Mouse (Mus musculus): ENCODE data around the gene Slx1b. TPM values are rescaled to one million over a fixed set of nuclear protein-coding genes. Genes with fewer than 3 reads are reported as not detected.
"Not testable (repeated sequence)": the region's sequence is repeated elsewhere in the genome, so short reads cannot be mapped to it uniquely, and the experiment has no call there.

Slx1b gene
- polyA plus RNA-seq, 1 experiment from 2014 or later = 18.0 TPM

DNA sequence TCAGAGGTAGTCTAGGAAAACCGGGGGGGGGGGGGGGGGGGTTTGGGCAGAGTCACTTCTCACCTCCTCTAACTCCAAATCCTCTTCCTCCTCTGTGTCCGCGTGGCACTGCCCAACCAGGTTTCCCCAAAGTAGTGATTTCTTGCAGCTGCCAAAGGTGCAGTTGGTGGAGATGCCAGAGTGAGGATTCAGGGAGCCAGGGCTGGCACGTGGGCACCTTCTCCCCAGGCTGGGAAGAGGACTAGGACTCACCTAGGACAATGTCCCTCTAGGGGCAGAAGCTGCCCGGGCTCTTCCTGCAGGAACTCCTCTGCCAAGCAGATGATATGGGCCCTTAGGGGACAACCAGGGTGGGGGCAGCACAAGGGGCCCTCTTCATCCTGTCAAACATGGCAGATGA, 3.9 kb downstream of the Slx1b start:
- Histone ChIP-seq H3K27ac (replicated peaks) (no peak overlapping the region), H3K36me3 (peaks cover 22% of the 10 kb centered on the region), H3K4me2 (replicated peaks) (no peak overlapping the region), H3K4me3 (no peak overlapping the region), H3K9me3 (no peaks in the 10 kb centered on the region), H3K4me1 (peaks cover 20% of the 10 kb centered on the region), H3K27me3 (no peaks in the 10 kb centered on the region), H3K9ac (replicated peaks) (no peak overlapping the region)
- WGBS = 83% methylated on average over 5 of the region's 5 CpGs
- ATAC-seq (replicated peaks) = no peak

DNA sequence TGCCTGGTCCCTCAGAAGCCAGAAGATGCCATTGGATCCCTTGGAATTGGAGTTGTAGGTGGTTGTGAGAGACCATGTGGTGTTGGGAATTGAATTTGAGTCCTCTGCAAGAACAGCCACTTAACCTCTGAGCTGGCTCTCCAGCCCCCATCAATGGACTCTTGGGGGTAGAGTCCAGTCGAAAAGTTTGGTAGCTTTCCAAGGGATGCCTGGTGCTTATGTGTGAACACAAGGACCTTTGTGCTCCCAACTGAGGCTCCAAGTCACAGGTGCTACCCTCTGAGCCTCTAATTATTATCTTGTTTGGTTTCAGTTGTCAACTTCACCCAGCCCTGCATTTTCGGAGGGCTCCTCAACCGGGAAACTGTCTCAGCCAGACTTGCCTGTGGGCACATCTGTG, 4.8 kb downstream of the Slx1b start:
- no peak overlapping the region for H3K27ac ChIP-seq (replicated peaks)
- H3K9ac ChIP-seq (replicated peaks) = no peak overlapping the region
- WGBS = 89% methylated on average over 3 of the region's 3 CpGs
- peaks cover 16% of the 10 kb centered on the region for H3K4me1 ChIP-seq
- H3K36me3 ChIP-seq = peaks cover 22% of the 10 kb centered on the region
- H3K9me3 ChIP-seq = no peaks in the 10 kb centered on the region
- H3K4me3 ChIP-seq = no peak overlapping the region
- H3K27me3 ChIP-seq = no peaks in the 10 kb centered on the region
- no peak overlapping the region for H3K4me2 ChIP-seq (replicated peaks)
- ATAC-seq (replicated peaks) = no peak

DNA sequence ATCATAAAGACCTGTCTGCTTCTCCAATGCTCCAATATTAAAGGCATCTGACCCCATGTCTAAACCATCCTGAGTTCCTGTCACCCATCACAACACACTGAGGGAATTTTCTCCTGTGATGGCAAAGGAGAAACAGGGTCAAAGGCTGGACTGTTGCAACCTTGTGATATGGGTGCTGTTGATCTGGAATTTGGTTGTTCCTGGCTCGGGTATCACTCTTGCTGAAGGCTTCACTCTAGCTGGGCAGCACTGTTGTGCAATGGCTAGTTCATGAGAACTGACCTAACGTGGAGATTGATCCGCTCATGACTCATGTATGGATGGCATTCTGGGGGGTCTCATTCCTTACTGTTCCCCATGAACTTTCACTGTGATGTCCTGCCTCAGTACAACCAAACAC, 6.6 kb downstream of the Slx1b start:
- no peak overlapping the region for H3K27ac ChIP-seq (replicated peaks)
- no peaks in the 10 kb centered on the region for H3K9me3 ChIP-seq
- H3K36me3 ChIP-seq = peaks cover 22% of the 10 kb centered on the region
- no peak overlapping the region for H3K4me2 ChIP-seq (replicated peaks)
- 87% methylated on average over 3 of the region's 3 CpGs for WGBS
- no peak for ATAC-seq (replicated peaks)
- no peaks in the 10 kb centered on the region for H3K27me3 ChIP-seq
- H3K9ac ChIP-seq (replicated peaks) = no peak overlapping the region
- H3K4me3 ChIP-seq = no peak overlapping the region
- H3K4me1 ChIP-seq = peaks cover 9% of the 10 kb centered on the region

DNA sequence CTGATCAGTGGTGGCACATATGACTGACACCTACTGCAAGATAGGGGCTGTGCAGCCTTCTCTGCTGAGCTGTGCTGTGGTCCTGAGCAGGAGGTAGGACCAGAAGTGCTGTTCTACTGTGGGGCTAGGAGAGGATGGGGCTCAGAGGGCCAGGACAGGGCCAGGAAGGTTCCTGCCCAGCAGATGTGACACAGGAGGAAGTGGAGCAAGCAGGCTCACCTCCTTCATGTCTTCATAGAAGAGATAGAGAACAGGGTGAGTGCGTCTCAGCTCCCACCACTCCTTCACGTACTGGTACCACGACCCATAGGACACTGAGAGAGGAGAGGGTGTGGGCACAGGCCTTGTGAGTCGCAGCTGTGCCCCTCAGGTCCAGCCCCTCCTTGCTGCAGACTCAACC, 7.4 kb downstream of the Slx1b start:
- not testable (repeated sequence) for H3K4me3 ChIP-seq; H3K9me3 ChIP-seq; H3K27ac ChIP-seq (replicated peaks); H3K4me1 ChIP-seq; H3K4me2 ChIP-seq (replicated peaks); H3K9ac ChIP-seq (replicated peaks); H3K27me3 ChIP-seq; ATAC-seq (replicated peaks)
- H3K36me3 ChIP-seq = peaks cover 22% of the 10 kb centered on the region
- WGBS = 80% methylated on average over 4 of the region's 4 CpGs

DNA sequence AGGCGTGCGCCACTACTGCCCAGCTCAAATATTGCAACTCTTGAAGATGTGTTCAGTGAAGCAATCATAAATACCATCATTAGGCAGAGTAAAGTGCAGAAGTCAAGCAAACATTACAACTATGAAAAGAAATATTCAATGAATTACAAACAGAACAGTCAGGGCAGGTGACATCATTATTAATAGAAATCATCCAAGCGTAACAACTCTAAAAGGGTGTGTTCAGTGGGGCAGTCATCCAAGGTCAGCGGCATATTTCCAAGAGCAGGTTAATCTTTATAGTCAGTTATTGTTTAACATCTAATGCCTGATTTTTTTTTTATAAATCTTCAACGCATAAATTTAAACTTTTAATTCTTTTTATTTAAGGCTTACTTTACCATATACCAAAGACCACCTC, 14.4 kb downstream of the Slx1b start:
- WGBS = 92% methylated on average over 5 of the region's 5 CpGs
- Histone ChIP-seq H3K27ac (replicated peaks) (no peak overlapping the region), H3K27me3 (no peaks in the 10 kb centered on the region), H3K9ac (replicated peaks) (no peak overlapping the region), H3K36me3 (no peaks in the 10 kb centered on the region), H3K4me3 (no peak overlapping the region), H3K4me2 (replicated peaks) (no peak overlapping the region), H3K4me1 (no peaks in the 10 kb centered on the region), H3K9me3 (no peaks in the 10 kb centered on the region)
- no peak for ATAC-seq (replicated peaks)

DNA sequence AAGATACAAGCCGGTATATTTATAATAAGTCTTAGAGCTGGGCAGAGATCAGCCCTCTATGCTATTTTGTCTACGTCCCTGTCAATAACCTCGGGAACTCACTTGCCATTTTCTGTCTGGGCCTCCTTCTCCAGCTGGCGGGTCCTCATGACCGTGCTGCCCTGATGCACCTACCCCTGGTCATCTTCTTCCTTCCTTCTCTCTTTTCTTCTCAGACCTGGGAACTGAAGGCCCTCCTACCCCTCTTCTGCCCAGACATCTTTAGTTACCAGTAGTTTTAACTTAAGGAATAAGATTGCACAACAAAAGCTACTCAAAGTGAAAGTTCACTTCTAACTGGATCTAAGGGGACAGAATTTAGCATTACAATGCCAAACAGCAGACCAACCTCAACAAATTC, 15.9 kb downstream of the Slx1b start:
- Histone ChIP-seq H3K4me3 (no peak overlapping the region), H3K36me3 (no peaks in the 10 kb centered on the region; the same call in 1 of the 2 replicates), H3K4me2 (replicated peaks) (no peak overlapping the region), H3K27ac (replicated peaks) (no peak overlapping the region), H3K9ac (replicated peaks) (no peak overlapping the region), H3K27me3 (no peaks in the 10 kb centered on the region), H3K4me1 (no peaks in the 10 kb centered on the region), H3K9me3 (no peaks in the 10 kb centered on the region)
- 90% methylated on average over 5 of the region's 5 CpGs for WGBS
- no peak for ATAC-seq (replicated peaks)

DNA sequence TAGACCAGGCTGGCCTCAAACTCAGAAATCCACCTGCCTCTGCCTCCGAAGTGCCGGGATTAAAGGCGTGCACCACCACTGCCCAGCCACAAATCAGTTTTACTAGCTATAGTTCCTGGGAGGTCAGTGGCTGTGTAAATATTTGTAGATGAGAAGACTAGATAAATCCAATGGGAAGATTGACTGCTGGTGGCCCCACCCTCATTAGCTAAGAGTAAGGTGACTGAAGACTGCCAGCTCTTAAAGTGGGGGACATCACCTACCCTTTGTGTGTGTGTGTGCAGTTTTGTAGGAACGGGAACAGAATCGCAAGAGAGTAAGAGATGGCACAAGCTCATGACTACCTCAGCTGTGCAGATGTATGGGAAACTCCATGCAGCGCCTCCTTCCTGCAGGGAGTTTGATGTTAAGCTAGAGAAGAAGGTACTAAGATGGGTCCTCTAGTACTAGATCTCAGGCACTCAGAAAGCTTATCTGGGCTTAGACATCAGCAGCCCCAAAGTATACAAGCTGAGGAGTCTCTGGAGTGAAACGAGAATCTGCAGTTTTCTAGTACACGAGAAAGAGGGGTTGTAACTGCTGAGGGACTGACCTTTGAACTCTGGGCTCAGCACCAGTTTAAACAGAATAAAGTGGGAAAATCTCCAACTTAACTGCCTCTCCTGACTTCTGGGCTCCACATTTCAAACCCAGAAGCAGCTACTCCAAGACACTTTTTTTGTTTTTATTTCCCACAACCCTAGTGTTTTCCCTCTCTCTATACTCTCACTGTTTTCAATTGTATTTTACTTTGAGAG, 16.8 kb downstream of the Slx1b start:
- Histone ChIP-seq H3K9me3 (no peaks in the 10 kb centered on the region), H3K4me1 (no peaks in the 10 kb centered on the region), H3K36me3 (no peaks in the 10 kb centered on the region; the same call in 1 of the 2 replicates), H3K27me3 (no peaks in the 10 kb centered on the region), H3K4me3 (no peak overlapping the region), H3K4me2 (replicated peaks) (no peak overlapping the region), H3K27ac (replicated peaks) (no peak overlapping the region), H3K9ac (replicated peaks) (no peak overlapping the region)
- 90% methylated on average over 8 of the region's 8 CpGs for WGBS
- no peak for ATAC-seq (replicated peaks)

DNA sequence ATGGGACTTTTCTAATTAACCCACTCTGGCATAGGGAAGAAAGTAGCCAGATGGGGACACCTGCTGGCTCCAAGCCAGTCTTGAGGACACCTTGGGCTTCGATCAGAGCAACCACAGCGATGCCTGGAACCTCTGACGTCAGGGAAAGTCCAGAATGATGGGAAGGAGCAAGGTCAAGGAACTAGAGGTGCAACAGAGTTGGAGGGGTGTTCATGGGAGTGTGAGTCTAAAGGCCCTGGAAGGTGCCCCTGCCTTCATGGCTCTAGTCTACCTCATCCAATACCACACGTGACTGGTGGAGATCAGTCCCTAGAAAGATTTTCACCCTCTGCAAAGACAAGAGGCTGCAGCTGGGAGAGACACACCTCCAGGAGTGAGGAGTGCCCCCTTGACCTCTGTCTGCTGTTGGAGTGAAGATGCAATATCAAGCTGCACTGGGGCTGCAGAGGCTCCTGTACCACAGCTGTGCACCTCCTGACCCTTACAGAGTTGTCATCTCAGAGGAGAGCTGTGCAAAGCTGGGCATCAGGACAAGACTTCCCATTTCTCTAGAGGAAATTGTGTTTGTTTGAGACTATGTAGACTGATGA, 18.9 kb downstream of the Slx1b start:
- Histone ChIP-seq H3K27me3 (no peaks in the 10 kb centered on the region), H3K9ac (replicated peaks) (no peak overlapping the region), H3K27ac (replicated peaks) (no peak overlapping the region), H3K36me3 (peaks cover 17% of the 10 kb centered on the region), H3K4me3 (no peak overlapping the region), H3K4me1 (no peaks in the 10 kb centered on the region), H3K4me2 (replicated peaks) (no peak overlapping the region), H3K9me3 (no peaks in the 10 kb centered on the region)
- no peak for ATAC-seq (replicated peaks)
- 73% methylated on average over 4 of the region's 4 CpGs for WGBS

DNA sequence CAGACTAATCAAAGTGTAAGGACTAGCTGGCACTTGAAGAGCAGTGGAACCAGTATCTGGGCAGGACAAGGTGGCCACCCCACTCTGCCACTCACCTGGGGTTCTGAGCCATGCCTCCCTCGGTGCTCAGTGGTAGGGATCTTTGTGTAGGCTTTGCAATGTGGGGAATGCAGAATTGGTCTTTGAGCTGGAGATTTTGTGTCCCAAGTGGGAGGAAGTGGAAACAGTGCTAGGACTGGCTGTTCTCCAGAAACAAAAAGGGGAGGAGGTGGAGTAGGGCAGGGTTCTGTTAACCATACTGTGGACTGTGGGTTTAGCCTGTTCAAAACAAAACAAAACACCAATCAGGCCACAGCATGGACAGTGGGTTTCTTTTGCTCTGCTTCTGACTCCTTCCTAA, 19.4 kb downstream of the Slx1b start, which contains the start of gene Sult1a1:
Gene Sult1a1 (minus strand): TSS at position 226 of the 400 bp plus-strand sequence.
- 96% methylated on average over 1 of the region's 1 CpGs for WGBS
- H3K36me3 ChIP-seq = peaks cover 20% of the 10 kb centered on the region
- no peak for ATAC-seq (replicated peaks)
- H3K9me3 ChIP-seq = no peaks in the 10 kb centered on the region
- no peak within 1 kb of the TSS for H3K9ac ChIP-seq (replicated peaks)
- no peak within 1 kb of the TSS for H3K4me3 ChIP-seq
- no peaks in the 10 kb centered on the region for H3K4me1 ChIP-seq
- H3K27ac ChIP-seq (replicated peaks) = no peak within 1 kb of the TSS
- H3K27me3 ChIP-seq = no peaks in the 10 kb centered on the region
- H3K4me2 ChIP-seq (replicated peaks) = no peak within 1 kb of the TSS

DNA sequence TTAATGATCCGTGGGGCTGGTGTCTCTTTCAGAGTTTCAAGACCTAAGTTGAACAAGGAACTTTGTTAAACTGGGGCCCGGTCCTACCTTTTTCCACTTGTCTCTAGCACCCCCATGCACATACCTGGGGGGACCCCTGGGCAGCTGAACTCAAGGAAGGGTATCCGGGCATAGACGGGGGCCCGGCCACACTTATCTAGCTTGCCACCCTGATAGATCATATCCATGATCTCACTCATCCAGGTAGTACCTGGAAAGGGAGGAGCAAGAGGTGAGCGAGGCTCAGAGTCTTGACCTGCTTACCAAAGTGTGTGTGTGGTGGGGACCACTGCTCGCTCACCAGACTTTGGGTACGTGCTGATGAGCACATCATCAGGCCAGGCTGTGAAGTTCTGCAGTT, 20.5 kb downstream of the Slx1b start:
- 97% methylated on average over 8 of the region's 8 CpGs for WGBS
- no peak overlapping the region for H3K4me3 ChIP-seq
- no peak for ATAC-seq (replicated peaks)

DNA sequence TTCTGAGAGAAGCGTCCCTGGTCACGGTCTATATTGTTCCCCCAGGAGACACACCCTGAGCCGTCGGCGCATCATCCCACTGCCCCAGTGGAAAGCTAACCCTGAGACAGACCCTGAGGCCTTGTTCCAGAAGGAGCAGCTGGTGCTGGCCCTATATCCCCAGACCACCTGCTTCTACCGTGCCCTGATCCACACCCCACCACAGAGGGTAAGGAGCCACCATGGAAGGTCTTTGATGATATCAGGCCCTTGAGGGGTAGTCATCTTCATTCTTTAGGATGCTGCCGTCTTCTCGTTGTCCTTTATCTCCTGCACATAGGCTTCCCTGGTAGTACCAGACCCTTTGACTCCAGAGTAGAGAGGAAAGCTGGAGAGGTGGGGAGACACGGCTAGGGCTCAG, 23.5 kb downstream of the Slx1b start:
- 94% methylated on average over 9 of the region's 9 CpGs for WGBS

More for the DNA sequence above, 20.5 kb downstream of the Slx1b start:
- peaks cover 26% of the 10 kb centered on the region for H3K36me3 ChIP-seq
- no peak overlapping the region for H3K27ac ChIP-seq (replicated peaks)
- H3K9me3 ChIP-seq = no peaks in the 10 kb centered on the region
- no peak overlapping the region for H3K4me2 ChIP-seq (replicated peaks)
- no peak overlapping the region for H3K9ac ChIP-seq (replicated peaks)
- no peaks in the 10 kb centered on the region for H3K4me1 ChIP-seq
- H3K27me3 ChIP-seq = no peaks in the 10 kb centered on the region

DNA sequence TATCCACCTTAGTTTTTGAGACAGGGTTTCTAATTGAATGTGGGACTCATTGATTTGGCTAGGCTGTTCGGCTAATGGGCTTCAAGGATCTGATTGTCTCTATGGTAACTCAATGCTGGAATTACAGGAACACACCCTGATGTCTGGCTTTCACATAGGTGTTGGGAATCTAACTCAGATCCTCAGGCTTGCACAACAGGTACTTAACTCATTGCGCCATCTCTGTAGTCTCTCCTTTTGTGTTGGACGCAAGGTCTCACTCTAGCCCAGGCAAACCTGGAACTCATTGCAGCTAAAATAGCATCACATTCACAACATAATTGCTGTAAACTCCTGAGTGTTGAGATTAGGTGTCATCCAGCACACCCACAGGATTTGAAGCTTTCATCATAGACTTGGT, 25.4 kb downstream of the Slx1b start:
- Histone ChIP-seq H3K4me2 (replicated peaks) (no peak overlapping the region), H3K36me3 (peaks cover 39% of the 10 kb centered on the region), H3K4me1 (no peaks in the 10 kb centered on the region), H3K4me3 (no peak overlapping the region), H3K27ac (replicated peaks) (no peak overlapping the region), H3K27me3 (no peaks in the 10 kb centered on the region), H3K9me3 (no peaks in the 10 kb centered on the region), H3K9ac (replicated peaks) (no peak overlapping the region)
- no peak for ATAC-seq (replicated peaks)
- 96% methylated on average over 3 of the region's 3 CpGs for WGBS

More for the DNA sequence above, 23.5 kb downstream of the Slx1b start:
- Histone ChIP-seq H3K4me3 (no peak overlapping the region), H3K27me3 (no peaks in the 10 kb centered on the region), H3K27ac (replicated peaks) (no peak overlapping the region), H3K9ac (replicated peaks) (no peak overlapping the region), H3K36me3 (peaks cover 27% of the 10 kb centered on the region), H3K4me1 (no peaks in the 10 kb centered on the region), H3K4me2 (replicated peaks) (no peak overlapping the region), H3K9me3 (no peaks in the 10 kb centered on the region)
- ATAC-seq (replicated peaks) = no peak

Measured in forebrain, embryonic 15.5 days (tissue).